Mouse (Mus musculus) heart, adult 2 months (tissue): ENCODE results near the gene Cep170b. TPM values are rescaled to one million over a fixed set of nuclear protein-coding genes. Genes with fewer than 3 reads are reported as not detected.

ENCODE experiments used
- DNase-seq, 2 experiments: peaks; one replicate each; pipeline ENCODE4 v3.0.0; 2021
- H3K27ac ChIP-seq: fragments of 200-600 bp; 2 replicates; pipeline ENCODE4 v1.8.1; 2022
- H3K27me3 ChIP-seq: fragments of 200-500 bp; 2 replicates; pipeline ENCODE4 v1.6.1; 2012; ENCODE audit warnings: mild to moderate bottlenecking, low read length, inconsistent platforms, mixed read lengths; ENCODE audit not compliant: control insufficient read depth, insufficient read depth
- H3K36me3 ChIP-seq: fragments of 200-500 bp; 2 replicates; pipeline ENCODE4 v1.6.1; 2012; ENCODE audit warnings: low read length, inconsistent platforms; ENCODE audit not compliant: control insufficient read depth, insufficient read depth
- H3K4me1 ChIP-seq: fragments of 200-500 bp; 2 replicates; pipeline ENCODE4 v1.6.1; 2011; ENCODE audit warnings: low read length; ENCODE audit not compliant: control insufficient read depth, insufficient read depth
- H3K4me3 ChIP-seq: fragments of 200-600 bp; 2 replicates; pipeline ENCODE4 v1.8.1; 2022
- H3K79me2 ChIP-seq: fragments of 200-500 bp; replicated peaks from 2 replicates; pipeline ENCODE4 v1.6.1; 2012; ENCODE audit warnings: mild to moderate bottlenecking, inconsistent platforms, low read length, moderate library complexity, mixed read lengths; ENCODE audit not compliant: control insufficient read depth, insufficient read depth
- H3K9ac ChIP-seq: fragments of 200-500 bp; 2 replicates; pipeline ENCODE4 v1.6.1; 2012; ENCODE audit warnings: low read depth, mild to moderate bottlenecking, control low read depth, inconsistent platforms, low read length, mixed read lengths
- CTCF ChIP-seq: fragments of 200-600 bp; IDR thresholded peaks from 2 replicates; pipeline ENCODE4 v1.8.1; 2022; ENCODE audit warnings: antibody characterized with exemption, mild to moderate bottlenecking, moderate library complexity
- EP300 ChIP-seq: fragments of 200-500 bp; IDR thresholded peaks from 2 replicates; pipeline ENCODE4 v1.6.1; 2011; ENCODE audit warnings: low read depth, low read length, control low read depth; ENCODE audit not compliant: insufficient read depth
- POLR2A ChIP-seq: fragments of 200-500 bp; IDR thresholded peaks from 2 replicates; pipeline ENCODE4 v1.6.1; 2011; ENCODE audit warnings: mild to moderate bottlenecking, low read depth, low read length, control low read depth; ENCODE audit not compliant: insufficient read depth
- WGBS: fragments of 180-500 bp; shearing (Covaris S2); methylation state at CpG from one replicate; pipeline ENCODE4 v1.1.7; 2018; 5-methylcytosine and 5-hydroxymethylcytosine counted together
- intact Hi-C: fragments of 180-260 bp; cut with DNase I; formaldehyde crosslinking; loops from one replicate; pipeline ENCODE4 v1.15.1; 2025
- polyA plus RNA-seq: library from polyadenylated mRNA; depleted of rRNA; stranded (reverse); fragments of >200 nt; gene quantifications from 2 replicates; pipeline ENCODE4 v1.2.3, GENCODE M21; 2012
- total RNA-seq, 2 experiments: library from RNA; stranded (reverse); gene quantifications; 2 replicates each; pipeline ENCODE4 v1.2.3; 2021

Gene Cep170b
- total and polyA plus RNA-seq, 3 experiments, result 10.7 to 11.5 (median 10.8) TPM

DNA sequence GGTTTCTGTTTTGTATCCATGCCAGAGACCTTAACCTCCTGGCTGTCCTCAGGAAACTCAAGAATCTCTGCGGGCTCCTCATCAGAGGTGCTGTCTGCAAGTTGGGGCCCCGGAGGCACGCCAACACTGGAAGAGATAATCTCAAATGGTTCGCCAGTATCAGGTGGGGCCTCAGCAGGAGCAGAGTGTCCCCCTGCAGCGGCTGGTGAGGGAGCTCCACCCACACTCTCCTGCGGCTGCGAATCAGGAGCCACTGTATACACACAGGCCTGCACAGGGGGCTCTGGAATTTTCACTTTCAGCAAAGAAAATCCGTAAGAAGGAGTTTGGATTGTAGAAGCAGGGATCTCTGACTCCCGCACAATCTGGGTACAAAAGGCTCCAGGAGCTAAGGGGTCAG, 53.1 kb downstream of the Cep170b start:
- TF ChIP-seq EP300 (no peak), POLR2A (no peak), CTCF (no peak)
- H3K4me3 ChIP-seq, result no peak overlapping the region
- no peak overlapping the region for H3K9ac ChIP-seq
- WGBS, result 36% methylated on average over 9 of the region's 9 CpGs
- H3K79me2 ChIP-seq, result no peaks in the 10 kb centered on the region
- intact Hi-C loops, result no loop called here
- no peak overlapping the region for H3K27ac ChIP-seq
- no peaks in the 10 kb centered on the region for H3K4me1 ChIP-seq
- peak in 1 of 2 experiments; percentile 7 for DNase-seq
- no peaks in the 10 kb centered on the region for H3K36me3 ChIP-seq
- H3K27me3 ChIP-seq, result no peaks in the 10 kb centered on the region

DNA sequence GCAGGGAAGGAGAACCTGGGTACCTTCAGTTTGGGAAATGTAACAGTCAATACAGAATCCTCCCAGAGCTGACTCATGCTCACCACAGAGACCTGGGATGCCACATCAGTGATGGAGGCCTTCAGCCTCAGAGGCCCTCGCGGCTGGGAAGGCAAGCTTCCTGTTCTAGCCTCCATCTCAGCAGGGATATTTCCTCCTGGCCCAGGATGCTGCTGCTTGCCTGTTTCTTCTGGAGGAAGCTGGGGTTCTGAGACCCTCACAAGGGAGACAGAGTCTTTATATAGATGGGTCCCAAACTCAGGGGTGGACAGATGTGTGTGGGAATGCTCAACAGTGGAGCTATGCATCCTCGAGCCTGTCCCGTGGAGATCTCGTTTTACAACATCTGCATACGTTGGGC, 53.8 kb downstream of the Cep170b start:
- no peaks in the 10 kb centered on the region for H3K79me2 ChIP-seq

DNA sequence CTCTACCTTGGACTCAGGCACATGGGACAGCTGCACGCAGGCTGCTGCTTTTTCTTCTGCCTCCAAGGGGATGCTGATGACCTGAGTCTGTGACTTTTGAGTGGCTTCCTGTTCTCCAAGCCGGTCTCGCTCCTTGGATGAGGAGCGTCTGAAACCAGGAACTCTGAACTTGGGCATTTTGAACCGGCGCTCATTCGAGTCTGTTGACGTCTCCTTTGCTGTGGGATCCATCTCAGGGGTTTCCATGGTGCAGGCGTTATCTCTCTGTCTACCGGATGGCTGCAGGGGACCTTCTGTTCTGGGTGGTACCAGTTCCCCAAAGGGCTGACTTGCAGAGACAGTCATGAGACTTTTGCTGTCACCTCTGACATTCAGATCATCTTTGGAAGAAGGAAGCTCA, 54.2 kb downstream of the Cep170b start:
- no peak overlapping the region for H3K9ac ChIP-seq
- H3K4me1 ChIP-seq, result no peaks in the 10 kb centered on the region
- no peak for DNase-seq
- H3K4me3 ChIP-seq, result no peak overlapping the region
- intact Hi-C loops, result no loop called here
- TF ChIP-seq POLR2A (no peak), CTCF (no peak), EP300 (no peak)
- H3K79me2 ChIP-seq, result no peaks in the 10 kb centered on the region
- H3K36me3 ChIP-seq, result no peaks in the 10 kb centered on the region
- 88% methylated on average over 10 of the region's 10 CpGs for WGBS
- no peak overlapping the region for H3K27ac ChIP-seq
- no peaks in the 10 kb centered on the region for H3K27me3 ChIP-seq

More for the DNA sequence above, 53.8 kb downstream of the Cep170b start:
- Histone ChIP-seq H3K27ac (no peak overlapping the region), H3K36me3 (no peaks in the 10 kb centered on the region), H3K27me3 (no peaks in the 10 kb centered on the region), H3K4me3 (no peak overlapping the region), H3K9ac (no peak overlapping the region), H3K4me1 (no peaks in the 10 kb centered on the region)
- WGBS, result 75% methylated on average over 6 of the region's 6 CpGs
- DNase-seq, result no peak
- no peak for TF ChIP-seq EP300
- TF ChIP-seq CTCF, result no peak
- intact Hi-C loops, result no loop called here

DNA sequence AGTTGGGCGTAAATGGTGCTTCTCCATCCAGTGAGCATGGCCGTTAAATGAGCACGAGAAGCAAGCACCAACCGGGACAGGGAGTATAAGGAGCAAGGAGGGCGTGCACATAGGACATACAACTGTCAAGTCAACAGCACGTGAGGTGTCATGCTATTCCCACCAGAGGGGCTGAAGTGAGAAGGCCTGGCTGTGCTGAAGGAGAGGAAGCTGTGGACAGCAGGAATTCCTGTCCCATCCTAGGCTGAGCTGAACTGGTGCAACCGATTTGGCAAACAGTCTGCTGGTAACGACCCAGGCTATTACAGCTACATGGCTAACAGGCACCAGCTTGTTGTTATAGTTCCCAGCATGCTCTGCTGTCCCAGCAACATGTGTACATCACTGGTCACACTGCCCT, 70.8 kb downstream of the Cep170b start:
- peaks cover 10% of the 10 kb centered on the region for H3K4me1 ChIP-seq
- TF ChIP-seq POLR2A (no peak), CTCF (no peak), EP300 (no peak)
- no peak overlapping the region for H3K9ac ChIP-seq
- WGBS, result 59% methylated on average over 8 of the region's 8 CpGs
- no peak overlapping the region for H3K27ac ChIP-seq
- intact Hi-C loops, result no loop called here
- H3K27me3 ChIP-seq, result no peaks in the 10 kb centered on the region
- H3K36me3 ChIP-seq, result no peaks in the 10 kb centered on the region
- no peaks in the 10 kb centered on the region for H3K79me2 ChIP-seq
- H3K4me3 ChIP-seq, result no peak overlapping the region
- no peak for DNase-seq

DNA sequence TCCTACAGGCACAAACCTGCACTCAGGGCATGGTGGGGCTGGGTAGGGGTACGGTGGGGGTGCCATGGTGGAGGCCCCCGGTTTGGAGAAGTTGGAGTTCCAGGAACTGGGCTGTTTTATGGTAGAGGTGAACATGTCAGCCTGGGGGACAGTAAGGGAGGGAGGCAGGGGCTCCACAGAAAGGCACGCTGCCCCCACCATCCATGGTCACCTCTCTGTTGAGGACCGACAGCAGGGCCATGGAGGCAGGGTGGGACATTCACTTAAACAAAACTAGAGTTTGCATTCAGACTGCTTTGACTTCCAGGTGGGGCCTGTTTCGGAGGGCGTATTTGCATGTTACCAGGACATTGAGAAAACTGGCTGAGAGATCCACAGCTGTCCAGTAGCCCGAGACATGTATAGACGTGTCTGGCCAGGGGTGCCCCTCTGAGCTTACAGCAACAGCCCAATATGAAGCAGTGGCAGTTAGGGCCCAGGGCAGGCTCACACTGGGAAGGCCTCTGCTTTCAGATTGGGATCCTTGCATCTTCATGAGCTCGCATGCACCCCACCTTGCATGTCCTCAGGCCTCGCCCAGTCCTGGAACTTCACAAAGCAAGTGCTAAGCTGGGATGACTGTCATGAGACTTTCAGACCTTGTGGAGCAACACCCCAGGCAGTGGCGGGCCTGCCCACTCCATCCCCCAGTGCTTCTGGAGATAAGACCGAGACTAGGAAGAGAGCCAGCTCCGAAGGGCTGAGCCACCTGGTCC, 73.5 kb downstream of the Cep170b start:
- intact Hi-C loops, result no loop called here
- Histone ChIP-seq H3K4me1 (peaks cover 12% of the 10 kb centered on the region), H3K27ac (peak overlapping the region; percentile 57), H3K36me3 (no peaks in the 10 kb centered on the region), H3K27me3 (no peaks in the 10 kb centered on the region), H3K4me3 (peak overlapping the region; percentile 12; the same call in 1 of the 2 replicates), H3K9ac (peak overlapping the region; percentile 22), H3K79me2 (no peaks in the 10 kb centered on the region)
- TF ChIP-seq EP300 (peak; percentile 81), CTCF (no peak)
- peak; percentile 79 to 87 for DNase-seq
- 62% methylated on average over 13 of the region's 13 CpGs for WGBS

DNA sequence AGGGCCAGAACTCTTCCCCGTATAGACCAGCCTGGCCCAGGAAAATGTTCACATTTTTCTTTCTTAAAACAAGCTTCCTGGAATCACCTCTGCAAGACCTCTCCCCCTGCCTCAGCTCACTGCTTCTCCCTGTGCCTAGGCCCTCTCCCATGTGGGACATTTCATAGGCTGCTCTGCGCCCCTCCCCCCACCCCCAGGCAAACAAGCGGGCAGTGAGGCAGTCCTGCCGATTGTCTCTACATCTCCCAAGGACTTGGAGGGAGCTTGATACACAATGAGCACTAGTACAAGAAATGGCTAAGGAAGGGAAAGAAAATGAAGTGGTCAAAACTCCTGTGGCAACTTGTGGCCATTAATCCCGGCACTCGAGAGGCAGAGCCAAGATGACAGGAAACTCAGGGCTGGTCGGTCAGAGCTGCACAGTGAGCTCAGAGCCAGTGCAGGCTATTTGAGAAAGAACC, 74.1 kb downstream of the Cep170b start:
- DNase-seq, result no peak
- Histone ChIP-seq H3K79me2 (no peaks in the 10 kb centered on the region), H3K27ac (peak overlapping the region; percentile 57), H3K4me1 (peaks cover 12% of the 10 kb centered on the region), H3K9ac (peak overlapping the region; percentile 14), H3K36me3 (no peaks in the 10 kb centered on the region), H3K4me3 (peak overlapping the region; percentile 12), H3K27me3 (no peaks in the 10 kb centered on the region)
- intact Hi-C loops, result no loop called here
- TF ChIP-seq POLR2A, result no peak
- TF ChIP-seq CTCF, result no peak
- no peak for TF ChIP-seq EP300
- WGBS, result 19% methylated on average over 7 of the region's 7 CpGs
